Mouse (Mus musculus): ENCODE data around the gene Zfpm1.

- TF ChIP-seq CTCF (IDR thresholded peaks at IDR 0.05; ENCODE audit: extremely low read depth, insufficient read depth, low read length), result no peak
- no peak for TF ChIP-seq POLR2A (IDR thresholded peaks at IDR 0.05; ENCODE audit: extremely low read depth, insufficient read depth, low read length)
These were observed 24.9 kb downstream of the Zfpm1 start for GRCm38 (mm10) chr8:122306660-122307399.

Data from cortical plate, adult 2 months (tissue).